Mouse (Mus musculus) brain, embryonic 14.5 days (tissue): ENCODE data around the gene Uimc1. TPM values are rescaled to one million over a fixed set of nuclear protein-coding genes. Genes with fewer than 3 reads are reported as not detected.

Experiments used
- DNase-seq: peaks from one replicate; pipeline ENCODE4 v3.0.0-alpha.2; 2011; ENCODE audit warnings: low read depth
- CTCF ChIP-seq: fragments of 200-500 bp; IDR thresholded peaks from 2 replicates; pipeline ENCODE4 v1.5.1; 2012; ENCODE audit warnings: inconsistent platforms, mild to moderate bottlenecking, moderate library complexity, borderline replicate concordance; ENCODE audit not compliant: insufficient read depth, insufficient read length; ENCODE audit errors: extremely low read depth
- POLR2A ChIP-seq: fragments of 200-500 bp; IDR thresholded peaks from 2 replicates; pipeline ENCODE4 v1.6.1; 2012; ENCODE audit warnings: mild to moderate bottlenecking, inconsistent platforms, borderline replicate concordance; ENCODE audit not compliant: poor library complexity, insufficient read depth, insufficient read length, severe bottlenecking; ENCODE audit errors: extremely low read depth
- polyA plus RNA-seq: library from polyadenylated mRNA; depleted of rRNA; stranded (reverse); fragments of >200 nt; gene quantifications from 2 replicates; pipeline ENCODE4 v1.2.3, GENCODE M21; 2012; rRNA removed

Uimc1 gene
- polyA plus RNA-seq, result 15.4 and 17.3 TPM in 2 replicates

- TF ChIP-seq POLR2A (peak; percentile 97), CTCF (0 out of 2 replicates have a peak, but pooled peaks have one; percentile 33)
- peak; percentile 95 for DNase-seq
These were observed at the start of gene Uimc1 for GRCm38 (mm10) chr13:55099726-55100478. TSS of gene Uimc1 (minus strand) at chr13:55100300.

DNA sequence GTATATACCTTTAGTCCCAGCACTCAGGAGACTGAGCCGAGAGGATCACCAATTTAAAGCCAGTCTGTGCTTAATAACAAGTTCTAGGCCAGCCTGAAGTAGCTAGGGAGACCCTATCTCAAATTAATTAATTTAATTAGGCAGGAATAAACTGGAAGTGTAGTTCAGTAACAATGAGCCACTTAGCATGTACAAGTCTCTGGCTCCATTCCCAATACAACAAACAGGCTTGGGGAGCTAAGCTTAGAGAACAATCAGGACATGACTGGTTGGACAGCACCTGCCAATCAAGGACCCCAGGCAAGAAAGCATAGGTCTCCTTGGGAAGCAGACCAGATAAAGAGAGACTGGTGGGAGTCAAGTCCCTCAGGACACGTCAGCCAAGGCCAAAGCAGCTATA lies 40.2 kb upstream of the Uimc1 start:
- no peak for TF ChIP-seq CTCF
- TF ChIP-seq POLR2A, result no peak
- DNase-seq, result peak; percentile 71

GRCm38 (mm10) chr13:55135382-55135781 lies 35.3 kb upstream of the Uimc1 start:
- TF ChIP-seq CTCF (peak; percentile 64; the same call in 1 of the 2 replicates), POLR2A (no peak)
- DNase-seq, result peak; percentile 33

GRCm38 (mm10) chr13:55133448-55133847 lies 33.3 kb upstream of the Uimc1 start, which contains the start of gene Gm17617:
TSS of gene Gm17617 (minus strand) at chr13:55133548.
- DNase-seq, result no peak
- TF ChIP-seq POLR2A, result no peak
- no peak for TF ChIP-seq CTCF

DNA sequence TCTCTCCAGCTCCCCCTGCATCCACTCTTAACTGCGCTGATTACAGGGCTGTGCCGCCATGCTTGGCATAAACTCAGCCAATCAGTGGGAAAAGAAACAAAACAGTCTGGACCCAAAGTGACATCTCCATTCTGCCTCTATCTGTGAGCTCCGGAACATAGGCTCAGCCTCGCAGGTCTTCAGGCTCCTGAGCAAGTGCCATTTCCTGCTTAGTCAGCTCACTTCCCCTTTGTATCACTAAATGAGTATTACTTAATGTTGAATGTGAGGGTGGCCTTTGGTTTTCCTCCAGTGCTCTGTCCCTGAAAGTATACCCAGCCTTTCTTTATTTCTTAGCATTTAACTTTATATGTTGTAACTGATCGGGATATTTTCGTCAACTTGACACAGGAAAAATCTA lies 24.8 kb upstream of the Uimc1 start:
- no peak for TF ChIP-seq CTCF
- no peak for TF ChIP-seq POLR2A
- DNase-seq, result no peak

DNA sequence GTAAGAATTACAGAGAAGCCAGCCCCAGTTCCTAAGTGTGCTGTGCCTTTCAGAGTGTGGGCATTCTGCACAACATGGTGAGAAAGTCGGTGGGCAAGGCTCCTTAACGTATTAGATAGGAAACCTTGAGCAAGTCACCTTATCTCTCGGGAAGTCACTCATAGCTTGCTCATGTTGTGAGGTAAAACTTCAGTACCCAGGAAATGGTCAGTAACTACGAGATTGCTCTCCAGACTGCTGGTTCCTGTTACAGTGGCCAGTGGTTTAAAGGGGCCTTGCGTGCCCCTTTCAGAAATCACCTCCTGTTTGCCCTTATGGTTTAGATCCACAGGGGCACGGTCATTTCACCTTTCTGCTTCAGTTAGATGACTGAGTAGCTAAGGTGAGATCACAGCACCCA lies 14.3 kb upstream of the Uimc1 start:
- no peak for DNase-seq
- TF ChIP-seq POLR2A (no peak), CTCF (no peak)

GRCm38 (mm10) chr13:55107694-55108093 lies 7.6 kb upstream of the Uimc1 start:
- TF ChIP-seq POLR2A, result no peak
- no peak for TF ChIP-seq CTCF

GRCm38 (mm10) chr13:55107116-55107515 lies 7.0 kb upstream of the Uimc1 start:
- DNase-seq, result no peak
- no peak for TF ChIP-seq CTCF
- TF ChIP-seq POLR2A, result no peak

More at GRCm38 (mm10) chr13:55107694-55108093, 7.6 kb upstream of the Uimc1 start:
- DNase-seq, result no peak

DNA sequence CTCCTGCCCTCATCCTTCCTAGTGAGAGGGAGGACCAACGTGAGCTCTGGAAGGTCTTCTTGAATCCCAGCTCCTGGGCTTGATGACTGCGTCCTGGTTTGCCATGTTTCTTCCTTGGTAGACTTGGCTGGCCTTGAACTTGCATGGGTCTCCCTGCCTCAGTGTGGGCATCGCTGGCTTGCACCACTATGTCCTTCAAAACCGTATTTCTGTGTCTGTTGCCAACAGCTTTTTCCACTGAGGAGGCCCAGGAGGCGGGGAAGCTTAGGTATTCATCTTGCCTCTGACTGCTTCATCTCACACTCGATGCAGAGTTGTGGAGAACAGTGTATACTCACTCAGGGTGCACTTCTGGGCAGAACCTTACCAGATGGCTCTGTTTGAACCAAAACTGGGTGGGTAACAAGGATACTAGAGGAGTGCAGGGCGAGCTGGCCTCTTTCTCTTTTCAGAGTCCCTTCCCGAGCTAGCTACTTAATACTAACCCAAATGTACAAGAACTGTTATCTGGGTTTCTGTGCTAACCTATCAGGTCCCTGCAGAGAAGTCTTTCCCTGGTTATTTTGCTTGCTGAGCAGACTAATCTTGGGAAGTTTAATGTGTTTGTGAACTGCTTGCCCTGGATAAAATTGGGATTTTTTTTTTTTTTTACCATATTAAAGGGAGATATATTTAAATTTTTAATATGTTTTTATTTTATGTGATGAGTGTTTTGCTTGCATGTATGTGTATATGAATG lies 6.0 kb upstream of the Uimc1 start:
- no peak for TF ChIP-seq POLR2A
- TF ChIP-seq CTCF, result no peak
- DNase-seq, result peak; percentile 12

DNA sequence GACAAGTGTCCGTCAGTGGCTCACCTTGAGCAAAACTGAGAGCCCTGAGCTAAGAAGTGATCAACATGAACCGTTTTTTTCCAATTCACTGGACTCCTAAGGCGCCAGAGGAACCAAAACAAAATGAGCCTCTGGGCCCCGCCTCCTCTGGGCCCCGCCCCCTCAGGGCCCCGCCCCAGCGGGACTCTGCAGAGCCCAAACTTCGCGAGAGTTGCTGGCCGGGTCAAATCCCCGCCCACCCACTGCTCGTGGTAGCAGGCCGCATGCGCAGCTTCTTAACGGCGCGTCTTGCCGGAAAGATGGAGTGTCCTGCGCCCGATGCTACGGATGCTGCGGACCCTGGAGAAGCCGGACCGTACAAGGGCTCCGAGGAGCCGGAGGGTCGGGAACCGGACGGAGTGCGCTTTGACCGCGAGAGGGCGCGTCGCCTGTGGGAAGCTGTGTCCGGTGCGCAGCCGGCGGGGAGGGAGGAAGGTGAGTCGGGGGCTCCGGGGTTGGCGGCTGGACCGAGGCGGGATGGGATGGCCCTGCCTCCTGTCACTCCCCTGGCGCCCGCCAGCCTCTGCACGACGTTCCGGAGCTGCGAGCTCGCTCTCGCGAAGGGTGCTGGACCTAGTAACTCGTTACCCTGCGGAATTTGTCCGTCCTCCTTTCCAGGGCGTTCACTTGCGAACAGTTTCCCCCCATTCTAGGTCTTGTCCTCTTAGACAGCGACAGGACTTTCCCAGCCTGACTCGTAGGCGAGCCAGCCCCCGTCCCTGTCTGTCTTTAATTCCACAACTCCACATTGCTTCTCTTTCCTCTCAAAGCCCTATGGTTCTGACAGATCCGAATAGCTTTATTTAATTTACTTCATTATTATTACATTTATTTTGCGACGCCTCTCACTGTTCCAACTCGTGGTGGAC lies 5.2 kb upstream of the Uimc1 start, which contains the start of gene Zfp346:
Gene Zfp346 (plus strand): TSS at position 267 of the 908 bp plus-strand sequence.
- peak; percentile 98 for DNase-seq
- TF ChIP-seq POLR2A (peak; percentile 81; the same call in 1 of the 2 replicates), CTCF (peak; percentile 37; the same call in 1 of the 2 replicates)
